Mouse (Mus musculus): ENCODE data around the gene Banf1. TPM values are rescaled to one million over a fixed set of nuclear protein-coding genes. Genes with fewer than 3 reads are reported as not detected.
"Not testable (repeated sequence)": the region's sequence is repeated elsewhere in the genome, so short reads cannot be mapped to it uniquely, and the experiment has no call there.

Gene Banf1
- polyA plus RNA-seq, 1 experiment, result 506 TPM

- Histone ChIP-seq H3ac (ENCODE audit: control insufficient read depth, insufficient read length, low read depth) (no peak overlapping the region), H3K79me2 (ENCODE audit: control insufficient read depth, insufficient read depth) (no peaks in the 10 kb centered on the region), H3K27me3 (ENCODE audit: control insufficient read depth, insufficient read depth, insufficient read length) (no peaks in the 10 kb centered on the region), H3K36me3 (ENCODE audit: control insufficient read depth, insufficient read depth) (no peaks in the 10 kb centered on the region), H3K4me3 (ENCODE audit: insufficient read depth, poor library complexity, severe bottlenecking) (no peak overlapping the region), H3K79me3 (ENCODE audit: low read depth) (no peaks in the 10 kb centered on the region)
- TF ChIP-seq MAX (IDR thresholded peaks at IDR 0.05) (no peak), USF1 (IDR thresholded peaks at IDR 0.05; ENCODE audit: low read depth) (no peak)
Measured at GRCm38 (mm10) chr19:5408057-5409001, 41.4 kb upstream of the Banf1 start.

- Histone ChIP-seq H3K27me3 (ENCODE audit: control insufficient read depth, insufficient read depth, insufficient read length) (no peaks in the 10 kb centered on the region), H3K79me2 (ENCODE audit: control insufficient read depth, insufficient read depth) (no peaks in the 10 kb centered on the region), H3K4me3 (ENCODE audit: insufficient read depth, poor library complexity, severe bottlenecking) (no peak overlapping the region), H3K79me3 (ENCODE audit: low read depth) (no peaks in the 10 kb centered on the region), H3ac (ENCODE audit: control insufficient read depth, insufficient read length, low read depth) (no peak overlapping the region), H3K36me3 (ENCODE audit: control insufficient read depth, insufficient read depth) (no peaks in the 10 kb centered on the region)
- peak; percentile 31 for TF ChIP-seq CTCF (IDR thresholded peaks at IDR 0.05; ENCODE audit: control insufficient read depth, insufficient read depth, insufficient read length)
- no peak for TF ChIP-seq CEBPB (IDR thresholded peaks at IDR 0.05; ENCODE audit: low read depth)
Measured at GRCm38 (mm10) chr19:5407133-5407532, 40.2 kb upstream of the Banf1 start.

GRCm38 (mm10) chr19:5406531-5407126, 39.7 kb upstream of the Banf1 start:
- not testable (repeated sequence) for H3K27me3 ChIP-seq (ENCODE audit: control insufficient read depth, insufficient read depth, insufficient read length); H3K79me2 ChIP-seq (ENCODE audit: control insufficient read depth, insufficient read depth); H3K36me3 ChIP-seq (ENCODE audit: control insufficient read depth, insufficient read depth); H3ac ChIP-seq (ENCODE audit: control insufficient read depth, insufficient read length, low read depth); H3K4me3 ChIP-seq (ENCODE audit: insufficient read depth, poor library complexity, severe bottlenecking); H3K79me3 ChIP-seq (ENCODE audit: low read depth)

GRCm38 (mm10) chr19:5405924-5406323, 39.0 kb upstream of the Banf1 start:
- Histone ChIP-seq H3K79me3 (ENCODE audit: low read depth) (no peaks in the 10 kb centered on the region), H3K27me3 (ENCODE audit: control insufficient read depth, insufficient read depth, insufficient read length) (no peaks in the 10 kb centered on the region), H3K4me3 (ENCODE audit: insufficient read depth, poor library complexity, severe bottlenecking) (no peak overlapping the region), H3ac (ENCODE audit: control insufficient read depth, insufficient read length, low read depth) (no peak overlapping the region), H3K36me3 (ENCODE audit: control insufficient read depth, insufficient read depth) (no peaks in the 10 kb centered on the region), H3K79me2 (ENCODE audit: control insufficient read depth, insufficient read depth) (no peaks in the 10 kb centered on the region)
- TF ChIP-seq USF1 (IDR thresholded peaks at IDR 0.05; ENCODE audit: low read depth) (no peak), MAX (IDR thresholded peaks at IDR 0.05) (no peak), CEBPB (IDR thresholded peaks at IDR 0.05; ENCODE audit: low read depth) (no peak), MYOD1 (IDR thresholded peaks at IDR 0.05; ENCODE audit: control insufficient read depth, insufficient read length, low read depth) (no peak), FOSL1 (IDR thresholded peaks at IDR 0.05; ENCODE audit: insufficient read depth, low read length, poor library complexity, severe bottlenecking) (no peak), MYOG (IDR thresholded peaks at IDR 0.05; ENCODE audit: control insufficient read depth, extremely low read depth, insufficient read length) (no peak), CTCF (IDR thresholded peaks at IDR 0.05; ENCODE audit: control insufficient read depth, insufficient read depth, insufficient read length) (no peak)

- Histone ChIP-seq H3K27me3 (ENCODE audit: control insufficient read depth, insufficient read depth, insufficient read length) (no peaks in the 10 kb centered on the region), H3K79me3 (ENCODE audit: low read depth) (no peaks in the 10 kb centered on the region), H3K4me3 (ENCODE audit: insufficient read depth, poor library complexity, severe bottlenecking) (no peak within 1 kb of the TSS), H3ac (ENCODE audit: control insufficient read depth, insufficient read length, low read depth) (no peak within 1 kb of the TSS), H3K36me3 (ENCODE audit: control insufficient read depth, insufficient read depth) (no peaks in the 10 kb centered on the region), H3K79me2 (ENCODE audit: control insufficient read depth, insufficient read depth) (no peaks in the 10 kb centered on the region)
- TF ChIP-seq USF1 (IDR thresholded peaks at IDR 0.05; ENCODE audit: low read depth) (no peak), MYOD1 (IDR thresholded peaks at IDR 0.05; ENCODE audit: control insufficient read depth, insufficient read length, low read depth) (no peak), FOSL1 (IDR thresholded peaks at IDR 0.05; ENCODE audit: insufficient read depth, low read length, poor library complexity, severe bottlenecking) (no peak), CEBPB (IDR thresholded peaks at IDR 0.05; ENCODE audit: low read depth) (no peak), MAX (IDR thresholded peaks at IDR 0.05) (no peak), CTCF (IDR thresholded peaks at IDR 0.05; ENCODE audit: control insufficient read depth, insufficient read depth, insufficient read length) (no peak), MYOG (IDR thresholded peaks at IDR 0.05; ENCODE audit: control insufficient read depth, extremely low read depth, insufficient read length) (no peak)
Measured at GRCm38 (mm10) chr19:5402293-5402692, 35.3 kb upstream of the Banf1 start, which contains the start of gene Tsga10ip. Gene Tsga10ip (minus strand): TSS chr19:5402526.

GRCm38 (mm10) chr19:5401073-5401472, 34.1 kb upstream of the Banf1 start:
- not testable (repeated sequence) for H3ac ChIP-seq (ENCODE audit: control insufficient read depth, insufficient read length, low read depth); H3K79me2 ChIP-seq (ENCODE audit: control insufficient read depth, insufficient read depth); H3K36me3 ChIP-seq (ENCODE audit: control insufficient read depth, insufficient read depth); H3K4me3 ChIP-seq (ENCODE audit: insufficient read depth, poor library complexity, severe bottlenecking); H3K27me3 ChIP-seq (ENCODE audit: control insufficient read depth, insufficient read depth, insufficient read length); H3K79me3 ChIP-seq (ENCODE audit: low read depth)
